Mouse (Mus musculus): Measurements from ENCODE around the gene Zmynd15.

DNA sequence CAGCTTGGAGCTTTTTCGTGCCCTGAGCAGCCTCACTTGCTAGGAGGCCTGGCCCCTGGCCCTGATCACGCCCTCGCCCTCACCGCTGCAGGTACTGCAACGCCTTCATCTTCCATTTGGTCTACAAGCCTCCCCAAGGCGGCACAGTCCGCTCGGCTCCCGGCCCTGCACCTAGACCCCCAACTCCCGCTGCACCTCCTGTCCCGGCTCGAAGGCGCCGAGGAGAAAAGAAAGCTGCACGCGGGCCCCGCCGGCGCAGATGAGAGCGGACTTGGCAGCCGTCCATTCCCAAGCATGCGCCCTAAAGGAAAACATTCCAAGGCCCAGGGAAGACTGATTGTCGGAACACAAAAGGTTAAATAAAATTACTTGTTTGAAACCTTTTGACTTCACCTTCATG, 6.6 kb downstream of the Zmynd15 start:
- no peak for TF ChIP-seq EP300 (optimal IDR thresholded peaks at IDR 0.05)
- TF ChIP-seq CTCF (IDR thresholded peaks at IDR 0.05; ENCODE audit: low read depth), result no peak

Measured in stomach, postnatal 0 days (tissue).